Mouse (Mus musculus) embryonic facial prominence, embryonic 10.5 days (tissue): ENCODE data around the gene Gm10964. TPM values are rescaled to one million over a fixed set of nuclear protein-coding genes. Genes with fewer than 3 reads are reported as not detected.

Source experiments
- DNase-seq: peaks from one replicate; pipeline ENCODE4 v3.0.0-alpha.2; 2017; ENCODE audit warnings: low spot score
- H3K27ac ChIP-seq: fragments of 300-500 bp; sonication (generic); replicated peaks from 2 replicates; pipeline ENCODE4 v1.5.1; 2016; ENCODE audit warnings: mild to moderate bottlenecking
- H3K27me3 ChIP-seq: fragments of 300-500 bp; sonication (generic); replicated peaks from 2 replicates; pipeline ENCODE4 v1.6.1; 2016; ENCODE audit warnings: low read depth, mild to moderate bottlenecking; ENCODE audit not compliant: poor library complexity, severe bottlenecking
- H3K36me3 ChIP-seq: fragments of 300-500 bp; sonication (generic); replicated peaks from 2 replicates; pipeline ENCODE4 v1.6.1; 2016; ENCODE audit warnings: mild to moderate bottlenecking, moderate library complexity
- H3K4me1 ChIP-seq: fragments of 300-500 bp; sonication (generic); 2 replicates; pipeline ENCODE4 v1.6.1; 2016
- H3K4me3 ChIP-seq: fragments of 300-500 bp; sonication (generic); 2 replicates; pipeline ENCODE4 v1.5.1; 2016; ENCODE audit warnings: mild to moderate bottlenecking, moderate library complexity
- H3K9me3 ChIP-seq: fragments of 300-500 bp; sonication (generic); 2 replicates; pipeline ENCODE4 v1.6.1; 2016; ENCODE audit warnings: mild to moderate bottlenecking
- WGBS: fragments of 180-500 bp; shearing (Covaris S2); methylation state at CpG from one replicate; pipeline ENCODE4 v1.1.7; 2016; 5-methylcytosine and 5-hydroxymethylcytosine counted together
- polyA plus RNA-seq: library from polyadenylated mRNA; unstranded; fragments of >200 nt; fragmentation: Nextera tagmentation; extraction: Ambion mirVana; gene quantifications from 2 replicates; pipeline ENCODE4 v1.2.1, GENCODE M21; 2016

Gm10964 gene
- polyA plus RNA-seq, 1 experiment from 2014 or later = not detected

DNA sequence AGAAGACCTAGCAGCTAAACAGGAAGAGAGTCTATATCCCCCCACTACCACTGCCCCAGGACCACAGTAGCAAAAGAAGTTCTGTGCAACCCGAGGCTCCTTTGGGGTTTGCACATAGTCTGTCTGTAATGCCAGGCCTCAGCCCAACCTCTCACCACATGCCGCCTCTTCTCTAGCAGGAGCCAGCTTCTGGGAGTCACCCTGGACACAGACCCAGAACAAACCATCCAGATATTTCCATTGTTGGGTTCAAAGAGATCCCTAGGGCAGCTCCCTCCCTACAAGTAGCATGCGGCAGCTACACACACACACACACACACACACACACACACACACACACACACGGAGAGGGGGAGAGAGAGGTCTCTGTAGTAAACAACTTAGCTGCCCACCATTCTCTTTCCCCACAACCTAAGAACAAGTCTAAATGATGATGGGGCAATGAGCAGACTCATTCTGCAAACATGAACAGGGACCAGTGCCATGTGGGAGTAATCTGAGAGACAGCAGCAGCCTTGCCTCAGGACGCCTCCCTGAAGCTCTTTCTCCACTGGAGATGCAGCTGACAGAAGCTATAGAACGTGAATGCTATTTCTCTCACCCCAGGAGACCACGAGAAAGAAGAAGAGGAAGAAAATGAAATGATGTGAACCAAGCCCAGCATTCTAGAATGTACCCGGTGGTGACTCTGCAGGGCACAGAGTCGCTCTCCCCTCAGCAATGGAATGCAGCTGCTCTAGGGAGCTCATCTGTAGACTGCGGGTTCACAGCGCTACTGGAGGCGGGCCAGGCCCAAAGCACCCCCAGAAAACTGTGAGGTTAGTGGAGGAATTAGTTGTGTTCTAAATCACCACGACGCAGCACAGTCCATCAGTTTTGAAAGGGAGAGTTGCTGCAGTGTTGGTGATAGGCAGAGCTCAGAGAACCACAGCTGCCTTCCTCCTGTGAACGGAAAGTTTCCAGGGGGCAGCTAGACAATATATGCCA is 22.1 kb upstream of the Gm10964 start:
- no peak for DNase-seq
- 55% methylated on average over 15 of the region's 15 CpGs for WGBS
- 0 out of 2 replicates have a peak, but pooled peaks cover 9% of the 10 kb centered on the region for H3K27me3 ChIP-seq
- H3K4me3 ChIP-seq = no peak overlapping the region
- peak overlapping the region; percentile 70 for H3K27ac ChIP-seq
- H3K9me3 ChIP-seq = no peaks in the 10 kb centered on the region
- peaks cover 20% of the 10 kb centered on the region for H3K4me1 ChIP-seq
- H3K36me3 ChIP-seq = no peaks in the 10 kb centered on the region

- H3K4me3 ChIP-seq = no peak overlapping the region
- WGBS = 95% methylated on average over 4 of the region's 4 CpGs
- no peaks in the 10 kb centered on the region for H3K9me3 ChIP-seq
- no peak overlapping the region for H3K27ac ChIP-seq
- H3K36me3 ChIP-seq = no peaks in the 10 kb centered on the region
- 0 out of 2 replicates have a peak, but pooled peaks cover 9% of the 10 kb centered on the region for H3K27me3 ChIP-seq
- DNase-seq = no peak
- peaks cover 20% of the 10 kb centered on the region for H3K4me1 ChIP-seq
Observed at GRCm38 (mm10) chr3:103718728-103719127, 20.4 kb upstream of the Gm10964 start.

- Histone ChIP-seq H3K27me3 (no peaks in the 10 kb centered on the region), H3K27ac (no peak overlapping the region)
- WGBS = 69% methylated on average over 3 of the region's 3 CpGs
Observed at GRCm38 (mm10) chr3:103724137-103724536, 15.0 kb upstream of the Gm10964 start.

GRCm38 (mm10) chr3:103726642-103727041 is 12.5 kb upstream of the Gm10964 start:
- Histone ChIP-seq H3K27ac (no peak overlapping the region), H3K9me3 (no peaks in the 10 kb centered on the region), H3K4me1 (peaks cover 25% of the 10 kb centered on the region), H3K36me3 (no peaks in the 10 kb centered on the region), H3K27me3 (no peaks in the 10 kb centered on the region), H3K4me3 (no peak overlapping the region)
- WGBS = 44% methylated on average over 3 of the region's 3 CpGs
- no peak for DNase-seq

More at GRCm38 (mm10) chr3:103724137-103724536, 15.0 kb upstream of the Gm10964 start:
- no peak for DNase-seq
- Histone ChIP-seq H3K4me3 (no peak overlapping the region), H3K36me3 (no peaks in the 10 kb centered on the region), H3K9me3 (no peaks in the 10 kb centered on the region), H3K4me1 (peaks cover 25% of the 10 kb centered on the region)

DNA sequence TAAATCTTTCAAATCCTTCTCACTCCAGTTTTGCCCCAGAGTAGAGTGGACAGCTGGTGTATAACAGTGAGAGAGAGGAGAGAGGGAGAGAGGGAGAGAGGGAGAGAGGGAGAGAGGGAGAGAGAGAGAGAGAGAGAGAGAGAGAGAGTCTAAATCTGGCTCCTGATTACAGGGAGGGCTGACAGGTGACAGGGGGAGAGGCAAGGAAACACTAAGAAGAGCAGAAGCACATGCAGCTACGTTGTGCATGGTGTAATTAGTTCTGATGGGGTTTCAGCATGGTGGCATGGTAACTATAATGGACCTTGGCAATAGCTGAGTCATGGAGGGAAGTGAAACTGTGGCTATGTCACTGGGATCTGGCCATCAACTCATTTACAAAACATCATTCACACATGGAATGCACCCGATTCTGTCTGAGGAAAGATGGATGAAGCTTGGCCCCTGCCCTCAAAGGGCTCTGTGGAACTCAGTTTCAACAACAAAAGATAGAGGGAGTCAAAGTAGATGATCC is 11.3 kb upstream of the Gm10964 start:
- H3K27ac ChIP-seq = no peak overlapping the region
- peaks cover 5% of the 10 kb centered on the region for H3K36me3 ChIP-seq
- DNase-seq = no peak
- no peaks in the 10 kb centered on the region for H3K27me3 ChIP-seq
- no peak overlapping the region for H3K4me3 ChIP-seq
- peaks cover 29% of the 10 kb centered on the region for H3K4me1 ChIP-seq
- WGBS = 66% methylated on average over 2 of the region's 2 CpGs
- no peaks in the 10 kb centered on the region for H3K9me3 ChIP-seq

GRCm38 (mm10) chr3:103729850-103730249 is 9.3 kb upstream of the Gm10964 start:
- Histone ChIP-seq H3K4me1 (peaks cover 49% of the 10 kb centered on the region), H3K9me3 (no peaks in the 10 kb centered on the region), H3K36me3 (peaks cover 5% of the 10 kb centered on the region), H3K4me3 (no peak overlapping the region), H3K27me3 (no peaks in the 10 kb centered on the region), H3K27ac (no peak overlapping the region)
- WGBS = 88% methylated on average over 9 of the region's 9 CpGs
- DNase-seq = no peak

DNA sequence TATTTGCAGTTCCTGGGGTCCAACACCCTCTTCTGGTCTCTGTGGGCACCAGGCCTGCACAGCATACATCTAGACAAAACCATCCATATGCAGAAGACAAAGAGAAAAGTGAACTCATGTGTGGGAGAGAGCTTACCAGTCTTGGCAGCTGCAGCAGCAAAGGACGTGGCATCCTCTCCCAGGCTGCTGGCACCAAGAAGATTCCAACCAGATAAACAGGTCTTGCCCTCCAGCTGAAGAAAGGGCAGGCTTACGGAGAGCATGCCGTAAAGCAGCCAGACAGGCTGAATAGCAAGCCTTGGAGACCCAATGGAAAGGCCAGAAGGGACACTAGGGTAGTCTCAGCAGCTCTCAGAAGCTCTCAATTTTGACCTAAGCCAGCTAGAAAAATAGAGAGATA is 7.0 kb upstream of the Gm10964 start:
- Histone ChIP-seq H3K4me1 (peaks cover 62% of the 10 kb centered on the region), H3K4me3 (no peak overlapping the region), H3K27ac (no peak overlapping the region), H3K36me3 (peaks cover 13% of the 10 kb centered on the region), H3K27me3 (no peaks in the 10 kb centered on the region), H3K9me3 (no peaks in the 10 kb centered on the region)
- no peak for DNase-seq
- 92% methylated on average over 3 of the region's 3 CpGs for WGBS

- Histone ChIP-seq H3K27me3 (no peaks in the 10 kb centered on the region), H3K4me1 (peaks cover 64% of the 10 kb centered on the region), H3K4me3 (no peak overlapping the region), H3K27ac (peak overlapping the region; percentile 88), H3K9me3 (no peaks in the 10 kb centered on the region), H3K36me3 (peaks cover 13% of the 10 kb centered on the region)
- WGBS = 24% methylated on average over 2 of the region's 2 CpGs
- no peak for DNase-seq
Observed at GRCm38 (mm10) chr3:103733176-103733575, 6.0 kb upstream of the Gm10964 start.

- Histone ChIP-seq H3K27me3 (no peaks in the 10 kb centered on the region), H3K9me3 (no peaks in the 10 kb centered on the region), H3K36me3 (peaks cover 13% of the 10 kb centered on the region), H3K27ac (peak overlapping the region; percentile 88), H3K4me3 (peak overlapping the region; percentile 50), H3K4me1 (peaks cover 65% of the 10 kb centered on the region)
- WGBS = 20% methylated on average over 19 of the region's 19 CpGs
- peak; percentile 70 for DNase-seq
Observed at GRCm38 (mm10) chr3:103733799-103734695, 5.1 kb upstream of the Gm10964 start.

DNA sequence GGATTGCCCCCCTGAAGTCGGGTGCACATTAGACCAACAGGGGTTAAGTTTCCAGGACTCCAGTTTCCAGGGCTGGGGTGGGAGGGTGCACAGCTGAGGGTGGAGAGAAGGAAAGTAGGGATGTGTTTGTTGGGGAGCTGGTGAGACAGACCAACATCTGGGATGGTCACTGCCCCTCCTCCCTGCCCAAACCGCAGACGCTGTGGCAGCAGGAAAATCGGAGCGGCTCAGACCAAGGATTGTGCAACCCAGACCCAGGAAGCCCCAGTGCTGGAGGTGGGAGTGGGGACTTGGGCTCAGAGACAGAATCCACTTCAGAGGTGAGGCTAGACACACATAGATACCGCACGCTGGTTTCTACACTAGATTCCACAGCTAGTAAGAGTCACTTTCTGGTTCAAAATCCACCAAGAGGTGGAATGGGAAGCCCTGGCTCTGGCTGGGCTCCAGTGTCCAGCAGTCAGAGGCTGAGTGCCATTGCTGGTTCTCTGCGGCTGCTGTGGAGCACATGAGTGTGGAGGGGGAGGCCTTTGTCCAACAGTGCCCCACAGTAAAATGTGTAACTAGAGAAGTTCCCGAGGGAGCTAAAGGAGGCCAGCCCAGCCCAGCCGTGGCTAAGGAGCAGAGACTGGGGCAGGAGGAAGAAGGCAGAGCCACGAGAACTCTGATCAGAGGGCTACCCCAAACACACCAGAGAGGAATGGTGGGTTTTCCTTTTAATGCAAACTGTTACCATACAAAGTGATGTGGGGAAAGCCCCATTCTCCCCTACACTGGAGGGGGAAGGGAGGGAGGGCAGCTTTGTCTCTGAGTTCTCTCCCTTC is 4.3 kb upstream of the Gm10964 start:
- WGBS = 5% methylated on average over 11 of the region's 11 CpGs
- H3K4me3 ChIP-seq = peak overlapping the region; percentile 50
- no peaks in the 10 kb centered on the region for H3K9me3 ChIP-seq
- H3K36me3 ChIP-seq = peaks cover 13% of the 10 kb centered on the region
- H3K4me1 ChIP-seq = peaks cover 70% of the 10 kb centered on the region
- peak overlapping the region; percentile 88 for H3K27ac ChIP-seq
- DNase-seq = peak; percentile 72
- no peaks in the 10 kb centered on the region for H3K27me3 ChIP-seq

DNA sequence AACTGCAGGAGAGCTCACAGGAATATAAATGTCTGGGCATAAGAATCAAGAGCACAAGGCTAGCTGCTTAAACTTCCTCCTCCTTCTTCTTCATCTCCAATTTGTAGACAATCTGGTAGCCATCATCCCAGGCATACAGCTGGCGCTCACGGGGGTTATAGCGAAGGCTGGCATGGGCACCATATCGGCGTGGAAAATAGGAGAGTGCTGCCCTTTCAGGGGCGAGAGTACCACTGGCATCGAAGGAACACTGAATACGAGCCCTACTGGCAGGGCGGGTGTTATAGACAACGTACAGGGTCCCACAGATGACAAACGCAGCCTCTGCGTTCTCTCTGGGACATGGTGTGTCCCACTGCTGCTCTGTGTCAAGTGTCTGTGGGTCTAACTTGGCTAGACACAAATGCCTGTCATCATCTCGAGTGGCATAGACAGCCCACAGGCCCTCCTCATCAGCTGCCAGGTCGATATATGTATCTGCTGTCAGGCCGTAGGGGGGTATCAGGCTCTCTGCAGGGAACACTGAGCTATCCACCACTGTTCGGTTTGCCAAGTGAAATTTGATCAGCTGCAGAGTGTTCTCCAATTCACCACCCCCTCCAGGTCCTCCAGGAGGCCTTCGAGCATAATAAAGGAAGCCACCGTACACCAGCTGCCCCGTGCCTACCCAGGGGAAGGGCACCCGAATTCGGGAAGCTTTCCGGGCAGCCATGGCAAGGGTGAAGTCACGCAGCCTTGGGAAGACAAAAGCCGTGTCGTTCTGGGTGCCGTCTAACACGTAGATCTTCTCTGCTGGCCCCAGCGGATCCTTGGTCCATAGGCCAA is 3.2 kb upstream of the Gm10964 start:
- peak overlapping the region; percentile 88 for H3K27ac ChIP-seq
- H3K4me1 ChIP-seq = peaks cover 77% of the 10 kb centered on the region
- WGBS = 75% methylated on average over 28 of the region's 28 CpGs
- no peaks in the 10 kb centered on the region for H3K27me3 ChIP-seq
- peaks cover 13% of the 10 kb centered on the region for H3K36me3 ChIP-seq
- H3K9me3 ChIP-seq = no peaks in the 10 kb centered on the region
- no peak for DNase-seq
- H3K4me3 ChIP-seq = peak overlapping the region; percentile 50
